Mouse (Mus musculus) erythroblast, embryonic 14.5 days (primary cell): ENCODE results near the gene Psip1.

Experiments
- GATA1 ChIP-seq: IDR thresholded peaks from 2 replicates; pipeline ENCODE4 v1.6.1; 2012; ENCODE audit warnings: low read length, inconsistent platforms, mixed read lengths
- TAL1 ChIP-seq: IDR thresholded peaks from 3 replicates; pipeline ENCODE4 v1.6.1; 2012; ENCODE audit warnings: low read length, inconsistent platforms, mixed read lengths

DNA sequence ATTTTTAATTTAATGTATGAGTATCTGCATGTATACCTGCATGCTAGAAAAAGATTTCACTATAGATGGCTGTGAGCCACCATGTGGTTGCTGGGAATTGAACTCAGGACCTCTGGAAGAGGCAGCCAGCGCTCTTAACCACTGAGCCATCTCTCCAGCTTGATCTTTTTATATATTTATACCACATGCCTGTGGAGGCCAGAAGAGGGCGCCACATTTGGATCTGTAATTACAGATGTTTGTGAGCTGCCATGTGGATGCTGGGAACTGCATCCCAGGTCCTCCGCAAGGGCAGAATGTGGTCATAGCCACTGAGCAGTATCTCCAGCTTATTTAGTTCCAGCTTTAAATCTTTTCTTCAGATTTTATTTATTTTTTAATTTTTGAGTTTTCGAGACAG is 34.0 kb upstream of the Psip1 start:
- TF ChIP-seq GATA1 (no peak), TAL1 (no peak)
